Mouse (Mus musculus): ENCODE data around the gene Grb2. TPM values are rescaled to one million over a fixed set of nuclear protein-coding genes. Genes with fewer than 3 reads are reported as not detected.
A peak's percentile ranks its signal among the peaks of the same experiment; 100 is the strongest.

Grb2 gene
- total RNA-seq, 2 experiments from 2014 or later, result 184 to 203 TPM

GRCm38 (mm10) chr11:115611173-115611572, 97.2 kb downstream of the Grb2 start:
- no peak for DNase-seq (ENCODE audit: low spot score in 2 of 2)

GRCm38 (mm10) chr11:115609576-115609975, 98.8 kb downstream of the Grb2 start:
- DNase-seq (ENCODE audit: low spot score in 2 of 2), result no peak

- no peak for DNase-seq (ENCODE audit: low spot score in 2 of 2)
Observed at GRCm38 (mm10) chr11:115608421-115609399, 99.7 kb downstream of the Grb2 start.

- DNase-seq (ENCODE audit: low spot score in 2 of 2), result no peak
Observed at GRCm38 (mm10) chr11:115606733-115607132, 101.7 kb downstream of the Grb2 start.

- no peak for DNase-seq (ENCODE audit: low spot score in 2 of 2)
Observed at GRCm38 (mm10) chr11:115604304-115604696, 104.1 kb downstream of the Grb2 start.

- peak; percentile 80 to 89 for DNase-seq (ENCODE audit: low spot score in 2 of 2)
Observed at GRCm38 (mm10) chr11:115603476-115604303, 104.7 kb downstream of the Grb2 start, which contains the start of the genes Mrps7 and Gga3. TSS of gene Mrps7 (plus strand) at chr11:115603925. TSS of gene Gga3 (minus strand) at chr11:115604051.

- no peak for DNase-seq (ENCODE audit: low spot score in 2 of 2)
Observed at GRCm38 (mm10) chr11:115603128-115603475, 105.3 kb downstream of the Grb2 start.

- DNase-seq (ENCODE audit: low spot score in 2 of 2), result no peak
Observed at GRCm38 (mm10) chr11:115601174-115601573, 107.2 kb downstream of the Grb2 start.

GRCm38 (mm10) chr11:115600743-115601142, 107.7 kb downstream of the Grb2 start:
- DNase-seq (ENCODE audit: low spot score in 2 of 2), result no peak

GRCm38 (mm10) chr11:115599722-115600121, 108.7 kb downstream of the Grb2 start:
- no peak for DNase-seq (ENCODE audit: low spot score in 2 of 2)

- DNase-seq (ENCODE audit: low spot score in 2 of 2), result no peak
Observed at GRCm38 (mm10) chr11:115598309-115598708, 110.1 kb downstream of the Grb2 start.

- no peak for DNase-seq (ENCODE audit: low spot score in 2 of 2)
Observed at GRCm38 (mm10) chr11:115595209-115595608, 113.2 kb downstream of the Grb2 start.

Other genes starting within 250 kb of the Grb2 start
- not detected for gene Slc16a5, start 246.1 kb downstream of the Grb2 start, total RNA-seq (2021)
- gene Armc7, start 232.9 kb downstream of the Grb2 start, total RNA-seq (2021), result 10 to 100 TPM; 11.4 to 13.8 TPM
- 10 to 100 TPM; 66.5 to 66.8 TPM for gene Nt5c, start 216.7 kb downstream of the Grb2 start, total RNA-seq (2021)
- gene Jpt1, start 194.2 kb downstream of the Grb2 start, total RNA-seq (2021), result 100 to 1,000 TPM; 136 to 139 TPM
- gene Sumo2, start 172.3 kb downstream of the Grb2 start, total RNA-seq (2021), result 100 to 1,000 TPM; 307 to 316 TPM
- gene Nup85, start 144.2 kb downstream of the Grb2 start, total RNA-seq (2021), result 10 to 100 TPM; 46.8 to 48.6 TPM
- 10 to 100 TPM; 49.0 to 50.1 TPM for gene Mrps7, start 104.7 kb downstream of the Grb2 start, total RNA-seq (2021)
- gene Gga3, start 104.5 kb downstream of the Grb2 start, total RNA-seq (2021), result 10 to 100 TPM; 68.6 to 73.5 TPM
- 10 to 100 TPM; 18.9 to 19.4 TPM for gene Mif4gd, start 95.6 kb downstream of the Grb2 start, total RNA-seq (2021)
- 10 to 100 TPM; 59.2 to 61.9 TPM for gene Slc25a19, start 80.3 kb downstream of the Grb2 start, total RNA-seq (2021)
- 10 to 100 TPM; 50.9 to 56.1 TPM for gene Tmem94, start 56.8 kb upstream of the Grb2 start, total RNA-seq (2021)
- 10 to 100 TPM; 19.4 to 19.9 TPM for gene Caskin2, start 105.0 kb upstream of the Grb2 start, total RNA-seq (2021)
- gene Tsen54, start 106.1 kb upstream of the Grb2 start, total RNA-seq (2021), result 10 to 100 TPM; 11.1 to 11.4 TPM
- 1 to 10 TPM; 2.5 to 3.0 TPM for gene Llgl2, start 115.5 kb upstream of the Grb2 start, total RNA-seq (2021)
- gene Myo15b, start 149.8 kb upstream of the Grb2 start, total RNA-seq (2021), result under 1 TPM; 0.15 to 0.57 TPM
- gene Smim5, start 191.4 kb upstream of the Grb2 start, total RNA-seq (2021), result under 1 TPM; 0.46 to 0.74 TPM
- gene Smim6, start 203.4 kb upstream of the Grb2 start, total RNA-seq (2021), result not detected
- gene Sap30bp, start 224.7 kb upstream of the Grb2 start, total RNA-seq (2021), result 10 to 100 TPM; 51.3 to 56.7 TPM
- 10 to 100 TPM; 28.6 to 29.4 TPM for gene Recql5, start 224.9 kb upstream of the Grb2 start, total RNA-seq (2021)

All from layer of hippocampus, adult 18-20 months (tissue).